10 mouse cellular contexts compared by ENCODE assay signal in genomic region chr16:42380641-42381040, GRCm38 (mm10). TPM values are rescaled to one million over a fixed set of nuclear protein-coding genes. Genes with fewer than 3 reads are reported as not detected.
DNase-seq lines count a peak whose midpoint lies in the region.
"Had no signal": no experiment of that assay in that cellular context is flagged by ENCODE, and none has a peak within 500 bp of the region (broad histone marks: within the 10 kb centered on the region; RNA-seq: fewer than 3 reads in every experiment).

No protein-coding gene starts in this region.

- intact Hi-C loops in heart, postnatal 10 days (cut with DNase I): no loop called here
- intact Hi-C loops in left cerebral cortex, postnatal 25 days (cut with DNase I): no loop called here

- DNase-seq in heart, postnatal 10 days: peak; percentile 12 to 16
- no peak for DNase-seq in heart, adult 18-20 months
- DNase-seq in ovary, postnatal 14 days (ENCODE audit: low spot score): peak; percentile 5
- no peak for DNase-seq in ovary, postnatal 10 days (ENCODE audit: low spot score)
- peak; percentile 42 for DNase-seq in cerebellum, adult 9-11 months
- DNase-seq in skeletal muscle tissue, adult 2 months (ENCODE audit: low read depth, low spot score): peak; percentile 13
- no peak for DNase-seq in spleen, postnatal 36 days (ENCODE audit: low spot score in 2 of 2)
- DNase-seq in left cerebral cortex, postnatal 25 days (ENCODE audit: low spot score in 2 of 2): no peak
- DNase-seq: forebrain, postnatal 0 days had no signal

RNA-seq across cellular contexts. Expression of gene Gap43, which starts 40.2 kb away (rescaled TPM):
- total RNA-seq in heart, postnatal 10 days (2021): 1 to 10 TPM; 1.7 to 2.5 TPM
- under 1 TPM; 0.17 to 0.41 TPM for total RNA-seq in heart, adult 18-20 months (2021)
- total RNA-seq in left cerebral cortex, postnatal 25 days (2021): 100 to 1,000 TPM; 344 to 355 TPM
- total RNA-seq: monocyte, adult 5-6 weeks had no signal

Comparison
In these comparisons a context has a peak if more than half of its experiments do, and no peak if none do; other contexts are left out.
1. DNase-seq: peak in heart, postnatal 10 days (2 of 2), ovary, postnatal 14 days (single experiment), cerebellum, adult 9-11 months (single experiment) and skeletal muscle tissue, adult 2 months (single experiment); none in heart, adult 18-20 months (0 of 2), ovary, postnatal 10 days (single experiment), spleen, postnatal 36 days (0 of 2) and left cerebral cortex, postnatal 25 days (0 of 2).
2. RNA of gene Gap43, which starts 40.2 kb away (total RNA-seq): 344 to 355 TPM in left cerebral cortex, postnatal 25 days; 1.7 to 2.5 TPM in heart, postnatal 10 days and 0.17 to 0.41 TPM in heart, adult 18-20 months; every median in the first group is over 10 times any median in the second.